Mouse (Mus musculus): ENCODE results near the gene Ttpal. TPM values are rescaled to one million over a fixed set of nuclear protein-coding genes. Genes with fewer than 3 reads are reported as not detected.

Ttpal gene
- polyA plus RNA-seq, 1 experiment from 2014 or later = 40.6 TPM

- Histone ChIP-seq H3K9ac (ENCODE audit: low read length) (no peak overlapping the region), H3K27me3 (replicated peaks; ENCODE audit: control insufficient read depth, insufficient read depth, low read length) (no peaks in the 10 kb centered on the region), H3K9me3 (ENCODE audit: control insufficient read depth, low read length) (no peaks in the 10 kb centered on the region), H3K27ac (ENCODE audit: low read depth) (no peak overlapping the region), H3K4me3 (ENCODE audit: low read depth, low read length) (no peak overlapping the region), H3K4me2 (ENCODE audit: low read length) (no peak overlapping the region), H3K4me1 (replicated peaks; ENCODE audit: control insufficient read depth, insufficient read depth, low read length) (no peaks in the 10 kb centered on the region), H3K36me3 (ENCODE audit: control insufficient read depth, insufficient read depth, low read length) (0 out of 2 replicates have a peak, but pooled peaks cover 7% of the 10 kb centered on the region)
- ATAC-seq (replicated peaks; ENCODE audit: low FRiP score, low TSS enrichment, low read depth) (no peak), DNase-seq (ENCODE audit: low spot score) (no peak)
- 70% methylated on average over 13 of the region's 13 CpGs for WGBS
Observed at GRCm38 (mm10) chr2:163561258-163561948, 40.7 kb upstream of the Ttpal start.

DNA sequence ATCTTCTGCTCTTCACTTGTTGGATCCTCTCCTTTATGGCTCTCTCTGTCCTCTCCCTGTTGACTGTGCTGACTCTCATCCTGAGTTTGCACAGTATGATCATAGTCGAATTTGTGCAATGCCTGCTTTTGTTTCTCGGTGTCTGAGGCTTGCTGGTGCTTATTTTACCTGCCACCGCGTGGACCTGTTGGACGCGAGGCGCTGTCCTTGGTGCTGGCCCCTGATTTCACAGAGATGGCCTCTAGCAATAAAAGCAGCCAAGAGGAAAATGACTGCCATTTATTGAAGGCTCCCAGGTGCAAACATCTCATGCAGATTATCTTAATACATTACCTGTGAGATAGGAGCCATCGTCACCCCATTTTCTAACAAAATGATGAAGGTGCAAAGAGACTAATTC lies 37.5 kb upstream of the Ttpal start:
- H3K4me3 ChIP-seq (ENCODE audit: low read depth, low read length) = no peak overlapping the region
- no peaks in the 10 kb centered on the region for H3K4me1 ChIP-seq (replicated peaks; ENCODE audit: control insufficient read depth, insufficient read depth, low read length)
- no peak overlapping the region for H3K9ac ChIP-seq (ENCODE audit: low read length)
- DNase-seq (ENCODE audit: low spot score) = peak; percentile 73
- 0 out of 2 replicates have a peak, but pooled peaks cover 7% of the 10 kb centered on the region for H3K36me3 ChIP-seq (ENCODE audit: control insufficient read depth, insufficient read depth, low read length)
- no peak for ATAC-seq (replicated peaks; ENCODE audit: low FRiP score, low TSS enrichment, low read depth)
- no peaks in the 10 kb centered on the region for H3K27me3 ChIP-seq (replicated peaks; ENCODE audit: control insufficient read depth, insufficient read depth, low read length)
- H3K9me3 ChIP-seq (ENCODE audit: control insufficient read depth, low read length) = no peaks in the 10 kb centered on the region
- WGBS = 22% methylated on average over 8 of the region's 8 CpGs
- no peak overlapping the region for H3K4me2 ChIP-seq (ENCODE audit: low read length)
- H3K27ac ChIP-seq (ENCODE audit: low read depth) = no peak overlapping the region

- Histone ChIP-seq H3K36me3 (ENCODE audit: control insufficient read depth, insufficient read depth, low read length) (no peaks in the 10 kb centered on the region), H3K27me3 (replicated peaks; ENCODE audit: control insufficient read depth, insufficient read depth, low read length) (no peaks in the 10 kb centered on the region), H3K4me3 (ENCODE audit: low read depth, low read length) (no peak overlapping the region), H3K27ac (ENCODE audit: low read depth) (no peak overlapping the region), H3K9ac (ENCODE audit: low read length) (no peak overlapping the region), H3K4me2 (ENCODE audit: low read length) (no peak overlapping the region), H3K9me3 (ENCODE audit: control insufficient read depth, low read length) (no peaks in the 10 kb centered on the region), H3K4me1 (replicated peaks; ENCODE audit: control insufficient read depth, insufficient read depth, low read length) (0 out of 2 replicates have a peak, but pooled peaks cover 2% of the 10 kb centered on the region)
- ATAC-seq (replicated peaks; ENCODE audit: low FRiP score, low TSS enrichment, low read depth) = peak; percentile 33; the same call in 1 of the 2 replicates
- DNase-seq (ENCODE audit: low spot score) = no peak
- WGBS = 60% methylated on average over 3 of the region's 3 CpGs
Observed at GRCm38 (mm10) chr2:163574321-163574720, 27.8 kb upstream of the Ttpal start.

- no peak for ATAC-seq (replicated peaks; ENCODE audit: low FRiP score, low TSS enrichment, low read depth)
- H3K4me2 ChIP-seq (ENCODE audit: low read length) = no peak overlapping the region
- WGBS = 47% methylated on average over 11 of the region's 11 CpGs
Observed at GRCm38 (mm10) chr2:163575248-163575647, 26.9 kb upstream of the Ttpal start.

DNA sequence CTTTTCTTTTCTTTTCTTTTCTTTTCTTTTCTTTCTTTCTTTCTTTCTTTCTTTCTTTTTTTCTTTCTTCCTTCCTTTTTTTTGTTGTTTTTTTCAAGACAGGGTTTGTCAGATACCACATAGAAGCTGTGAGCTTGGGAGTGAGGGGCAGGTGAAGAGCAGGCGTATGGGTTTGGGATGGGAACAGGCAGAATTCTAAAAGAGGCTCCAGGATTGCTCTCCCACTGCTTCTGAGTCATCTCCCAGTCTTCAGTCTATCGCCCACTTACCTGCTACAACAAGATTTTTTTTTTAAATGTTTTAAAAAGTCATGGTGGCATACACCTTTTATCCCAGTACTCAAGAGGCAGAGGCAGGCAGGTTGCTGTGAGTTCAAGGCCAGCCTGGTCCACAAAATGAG lies 24.1 kb upstream of the Ttpal start:
- H3K27me3 ChIP-seq (replicated peaks; ENCODE audit: control insufficient read depth, insufficient read depth, low read length) = no peaks in the 10 kb centered on the region
- no peak overlapping the region for H3K9ac ChIP-seq (ENCODE audit: low read length)
- ATAC-seq (replicated peaks; ENCODE audit: low FRiP score, low TSS enrichment, low read depth) (no peak), DNase-seq (ENCODE audit: low spot score) (no peak)
- H3K4me1 ChIP-seq (replicated peaks; ENCODE audit: control insufficient read depth, insufficient read depth, low read length) = 0 out of 2 replicates have a peak, but pooled peaks cover 2% of the 10 kb centered on the region
- 88% methylated on average over 2 of the region's 2 CpGs for WGBS
- H3K4me2 ChIP-seq (ENCODE audit: low read length) = no peak overlapping the region
- H3K4me3 ChIP-seq (ENCODE audit: low read depth, low read length) = no peak overlapping the region
- no peaks in the 10 kb centered on the region for H3K36me3 ChIP-seq (ENCODE audit: control insufficient read depth, insufficient read depth, low read length)
- H3K9me3 ChIP-seq (ENCODE audit: control insufficient read depth, low read length) = no peaks in the 10 kb centered on the region
- no peak overlapping the region for H3K27ac ChIP-seq (ENCODE audit: low read depth)

More at GRCm38 (mm10) chr2:163575248-163575647, 26.9 kb upstream of the Ttpal start:
- DNase-seq (ENCODE audit: low spot score) = no peak
- no peak overlapping the region for H3K4me3 ChIP-seq (ENCODE audit: low read depth, low read length)
- H3K9me3 ChIP-seq (ENCODE audit: control insufficient read depth, low read length) = no peaks in the 10 kb centered on the region
- H3K27me3 ChIP-seq (replicated peaks; ENCODE audit: control insufficient read depth, insufficient read depth, low read length) = no peaks in the 10 kb centered on the region
- H3K4me1 ChIP-seq (replicated peaks; ENCODE audit: control insufficient read depth, insufficient read depth, low read length) = 0 out of 2 replicates have a peak, but pooled peaks cover 2% of the 10 kb centered on the region
- H3K9ac ChIP-seq (ENCODE audit: low read length) = no peak overlapping the region
- H3K36me3 ChIP-seq (ENCODE audit: control insufficient read depth, insufficient read depth, low read length) = no peaks in the 10 kb centered on the region
- H3K27ac ChIP-seq (ENCODE audit: low read depth) = no peak overlapping the region

GRCm38 (mm10) chr2:163580069-163580945 lies 21.8 kb upstream of the Ttpal start:
- 0 out of 2 replicates have a peak, but pooled peaks cover 1% of the 10 kb centered on the region for H3K4me1 ChIP-seq (replicated peaks; ENCODE audit: control insufficient read depth, insufficient read depth, low read length)
- H3K27ac ChIP-seq (ENCODE audit: low read depth) = peak overlapping the region; percentile 47; the same call in 1 of the 2 replicates
- H3K4me2 ChIP-seq (ENCODE audit: low read length) = no peak overlapping the region
- H3K27me3 ChIP-seq (replicated peaks; ENCODE audit: control insufficient read depth, insufficient read depth, low read length) = no peaks in the 10 kb centered on the region
- H3K4me3 ChIP-seq (ENCODE audit: low read depth, low read length) = no peak overlapping the region
- no peak overlapping the region for H3K9ac ChIP-seq (ENCODE audit: low read length)
- H3K9me3 ChIP-seq (ENCODE audit: control insufficient read depth, low read length) = no peaks in the 10 kb centered on the region
- WGBS = 64% methylated on average over 13 of the region's 13 CpGs
- peak; percentile 64 for DNase-seq (ENCODE audit: low spot score)
- ATAC-seq (replicated peaks; ENCODE audit: low FRiP score, low TSS enrichment, low read depth) = peak; percentile 90
- H3K36me3 ChIP-seq (ENCODE audit: control insufficient read depth, insufficient read depth, low read length) = no peaks in the 10 kb centered on the region

DNA sequence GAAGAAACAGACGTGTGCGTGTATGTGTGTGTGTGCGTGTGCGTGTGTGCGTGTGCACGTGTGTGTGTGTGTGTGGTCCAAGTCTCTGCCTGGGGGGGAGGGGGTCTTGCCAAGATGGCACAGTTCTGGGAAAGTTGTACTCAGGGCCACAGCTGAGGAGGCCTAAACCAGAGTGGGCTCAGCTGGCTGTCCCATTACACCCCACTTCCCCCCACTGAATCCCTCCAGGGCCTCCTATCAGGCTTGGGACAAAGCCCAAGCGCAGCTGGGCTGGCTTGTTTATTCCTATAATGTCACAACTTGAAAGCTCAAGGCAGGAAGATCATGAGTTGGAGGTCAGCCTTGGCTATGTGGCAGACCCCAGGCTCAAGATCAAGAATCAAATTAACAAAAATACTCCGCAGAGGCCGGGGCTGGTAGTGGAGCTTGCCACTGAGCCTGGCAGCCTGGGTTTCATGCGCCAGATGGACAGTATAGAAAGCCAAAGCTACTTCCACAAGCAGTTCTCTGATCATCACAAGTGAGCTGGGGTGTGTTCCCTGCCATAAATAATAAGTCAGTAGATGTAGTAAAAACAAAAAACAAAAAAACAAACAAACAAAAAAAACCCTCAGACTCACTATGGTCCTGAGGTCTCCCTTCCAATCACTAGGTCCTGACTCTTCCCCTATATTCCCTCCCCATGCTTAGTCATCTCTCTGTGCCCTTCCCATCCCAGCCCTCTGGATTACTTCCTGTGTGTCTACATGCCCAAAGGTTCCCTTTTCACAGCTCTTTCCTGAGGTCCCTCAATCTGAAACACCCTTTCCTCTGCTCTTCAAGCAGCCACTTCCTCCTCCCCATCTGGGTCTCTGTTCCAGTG lies 18.7 kb upstream of the Ttpal start:
- Histone ChIP-seq H3K36me3 (ENCODE audit: control insufficient read depth, insufficient read depth, low read length) (no peaks in the 10 kb centered on the region), H3K4me3 (ENCODE audit: low read depth, low read length) (no peak overlapping the region), H3K4me2 (ENCODE audit: low read length) (no peak overlapping the region), H3K27me3 (replicated peaks; ENCODE audit: control insufficient read depth, insufficient read depth, low read length) (no peaks in the 10 kb centered on the region), H3K4me1 (replicated peaks; ENCODE audit: control insufficient read depth, insufficient read depth, low read length) (no peaks in the 10 kb centered on the region), H3K27ac (ENCODE audit: low read depth) (no peak overlapping the region), H3K9me3 (ENCODE audit: control insufficient read depth, low read length) (no peaks in the 10 kb centered on the region), H3K9ac (ENCODE audit: low read length) (no peak overlapping the region)
- no peak for DNase-seq (ENCODE audit: low spot score)
- no peak for ATAC-seq (replicated peaks; ENCODE audit: low FRiP score, low TSS enrichment, low read depth)
- WGBS = 92% methylated on average over 10 of the region's 10 CpGs

- Histone ChIP-seq H3K4me3 (ENCODE audit: low read depth, low read length) (no peak overlapping the region), H3K27ac (ENCODE audit: low read depth) (no peak overlapping the region), H3K4me1 (replicated peaks; ENCODE audit: control insufficient read depth, insufficient read depth, low read length) (no peaks in the 10 kb centered on the region), H3K27me3 (replicated peaks; ENCODE audit: control insufficient read depth, insufficient read depth, low read length) (no peaks in the 10 kb centered on the region), H3K9me3 (ENCODE audit: control insufficient read depth, low read length) (no peaks in the 10 kb centered on the region), H3K4me2 (ENCODE audit: low read length) (no peak overlapping the region), H3K9ac (ENCODE audit: low read length) (no peak overlapping the region), H3K36me3 (ENCODE audit: control insufficient read depth, insufficient read depth, low read length) (no peaks in the 10 kb centered on the region)
- DNase-seq (ENCODE audit: low spot score) (no peak), ATAC-seq (replicated peaks; ENCODE audit: low FRiP score, low TSS enrichment, low read depth) (no peak)
- WGBS = 83% methylated on average over 10 of the region's 10 CpGs
Observed at GRCm38 (mm10) chr2:163584088-163584426, 18.1 kb upstream of the Ttpal start.

All from intestine, embryonic 14.5 days (tissue).